Mouse (Mus musculus): ENCODE data around the gene Slc3a2.

DNA sequence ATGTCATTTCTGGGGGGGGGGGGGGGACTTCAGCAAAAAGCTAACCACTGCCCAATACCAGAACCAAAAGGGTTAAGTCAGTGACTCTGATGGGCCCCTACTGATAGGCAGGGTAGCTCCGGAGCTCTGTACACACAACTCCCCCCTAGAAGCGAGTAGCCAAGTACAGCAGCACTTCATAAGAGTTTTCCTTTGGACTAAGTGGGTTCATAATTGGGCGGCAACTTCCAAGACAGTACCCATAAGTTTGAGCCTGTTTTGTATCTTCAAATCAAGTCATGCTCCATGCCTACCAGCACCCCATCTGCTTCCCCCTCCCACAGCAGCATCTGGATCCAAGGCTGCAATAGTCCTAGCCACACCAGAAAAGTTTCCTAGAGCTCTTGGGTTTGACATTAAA lies 32.5 kb upstream of the Slc3a2 start:
- TF ChIP-seq USF1 (IDR thresholded peaks at IDR 0.05; ENCODE audit: low read depth) (no peak), CTCF (IDR thresholded peaks at IDR 0.05; ENCODE audit: control insufficient read depth, insufficient read depth, insufficient read length) (no peak), MYOG (IDR thresholded peaks at IDR 0.05; ENCODE audit: control insufficient read depth, extremely low read depth, insufficient read length) (no peak)
